Mouse (Mus musculus) kidney, postnatal 14 days (tissue): ENCODE measurements around the gene Tagap1.
"Not testable (repeated sequence)": the region's sequence is repeated elsewhere in the genome, so short reads cannot be mapped to it uniquely, and the experiment has no call there.

ENCODE experiments used
- DNase-seq: peaks from one replicate; pipeline ENCODE4 v3.0.0; 2022; ENCODE audit warnings: mixed read lengths

The Tagap1 gene

GRCm38 (mm10) chr17:6960776-6961175, at the start of gene Tagap1:
TSS of gene Tagap1 (minus strand) at chr17:6961156.
- peak; percentile 61 for DNase-seq

GRCm38 (mm10) chr17:7009901-7010300, 48.9 kb upstream of the Tagap1 start:
- not testable (repeated sequence) for DNase-seq

- DNase-seq = not testable (repeated sequence)
These were observed 48.5 kb upstream of the Tagap1 start for GRCm38 (mm10) chr17:7009440-7009839.

- not testable (repeated sequence) for DNase-seq
These were observed 47.9 kb upstream of the Tagap1 start for GRCm38 (mm10) chr17:7008885-7009284.

GRCm38 (mm10) chr17:7005646-7006045, 44.7 kb upstream of the Tagap1 start:
- DNase-seq = not testable (repeated sequence)

GRCm38 (mm10) chr17:7003392-7003791, 42.4 kb upstream of the Tagap1 start:
- DNase-seq = not testable (repeated sequence)

- not testable (repeated sequence) for DNase-seq
These were observed 41.0 kb upstream of the Tagap1 start for GRCm38 (mm10) chr17:7001790-7002585.

- DNase-seq = not testable (repeated sequence)
These were observed 37.0 kb upstream of the Tagap1 start for GRCm38 (mm10) chr17:6997778-6998490.

GRCm38 (mm10) chr17:6996826-6997225, 35.9 kb upstream of the Tagap1 start:
- not testable (repeated sequence) for DNase-seq

- DNase-seq = not testable (repeated sequence)
These were observed 34.5 kb upstream of the Tagap1 start for GRCm38 (mm10) chr17:6995504-6995903.

- DNase-seq = not testable (repeated sequence)
These were observed 25.2 kb upstream of the Tagap1 start for GRCm38 (mm10) chr17:6986118-6986517.

GRCm38 (mm10) chr17:6980144-6980543, 19.2 kb upstream of the Tagap1 start:
- not testable (repeated sequence) for DNase-seq

- not testable (repeated sequence) for DNase-seq
These were observed 18.4 kb upstream of the Tagap1 start for GRCm38 (mm10) chr17:6979380-6979779.

GRCm38 (mm10) chr17:6978287-6979248, 17.6 kb upstream of the Tagap1 start, which contains the start of gene Gm49721:
TSS of gene Gm49721 (plus strand) at chr17:6978904.
- DNase-seq = peak; percentile 85

GRCm38 (mm10) chr17:6974985-6975384, 14.0 kb upstream of the Tagap1 start:
- DNase-seq = not testable (repeated sequence)

- not testable (repeated sequence) for DNase-seq
These were observed 12.0 kb upstream of the Tagap1 start for GRCm38 (mm10) chr17:6972836-6973396.

GRCm38 (mm10) chr17:6971238-6971637, 10.3 kb upstream of the Tagap1 start:
- not testable (repeated sequence) for DNase-seq

GRCm38 (mm10) chr17:6970334-6970733, 9.4 kb upstream of the Tagap1 start, which contains the start of gene Rnaset2b:
TSS of gene Rnaset2b (plus strand) at chr17:6970634.
- DNase-seq = not testable (repeated sequence)

GRCm38 (mm10) chr17:6967673-6968072, 6.7 kb upstream of the Tagap1 start:
- DNase-seq = not testable (repeated sequence)

GRCm38 (mm10) chr17:6965364-6965763, 4.4 kb upstream of the Tagap1 start:
- DNase-seq = not testable (repeated sequence)

GRCm38 (mm10) chr17:6962936-6963335, 2.0 kb upstream of the Tagap1 start:
- DNase-seq = not testable (repeated sequence)

- not testable (repeated sequence) for DNase-seq
These were observed 1.4 kb upstream of the Tagap1 start for GRCm38 (mm10) chr17:6962339-6962738.
